Mouse (Mus musculus) left cerebral cortex, adult 2 months (tissue): ENCODE measurements at regions not wholly inside any gene's neighbourhood (a gene's known extent, or its start where the extent isn't known, plus 50 kb on each side); places are given as distances from the start of the nearest gene placed in this dataset.

ENCODE experiments used
- DNase-seq, 2 experiments: peaks; one replicate each; pipeline ENCODE4 v3.0.0; 2021 to 2022; ENCODE audit warnings: low spot score in 2 of 2, mixed read lengths in 1 of 2; ENCODE audit errors: extremely low spot score in 1 of 2
- H3K27ac ChIP-seq: fragments of 200-600 bp; 2 replicates; pipeline ENCODE4 v1.8.1; 2022
- H3K4me3 ChIP-seq: fragments of 200-600 bp; 2 replicates; pipeline ENCODE4 v1.8.1; 2022
- CTCF ChIP-seq: fragments of 200-600 bp; IDR thresholded peaks from 2 replicates; pipeline ENCODE4 v1.8.1; 2022; ENCODE audit warnings: antibody characterized with exemption, mild to moderate bottlenecking, moderate library complexity
- intact Hi-C: fragments of 180-260 bp; cut with DNase I; formaldehyde crosslinking; loops from one replicate; pipeline ENCODE4 v1.15.1; 2025

DNA sequence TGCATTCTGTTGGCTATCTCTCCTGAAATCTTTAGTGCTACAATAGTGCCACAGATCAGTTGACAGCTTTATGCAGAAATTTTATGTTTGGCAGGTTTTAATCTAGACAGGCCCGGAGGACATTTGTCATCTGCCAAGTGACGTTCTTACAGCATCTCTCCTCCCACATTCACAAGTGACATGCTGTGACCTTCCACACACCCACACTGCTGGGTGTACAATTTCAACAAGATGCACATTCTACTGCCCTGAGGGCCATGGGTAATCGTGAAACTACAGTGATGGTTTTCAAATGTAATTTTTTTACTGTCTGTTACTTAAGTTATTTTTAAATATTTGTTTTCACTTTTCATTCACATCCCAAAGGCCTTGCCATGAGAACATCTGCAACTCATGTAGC is 639.2 kb upstream of the Gm11114 start:
- intact Hi-C loops = no loop called here
- H3K27ac ChIP-seq = no peak overlapping the region
- DNase-seq = peak in 1 of 2 experiments; percentile 7
- no peak overlapping the region for H3K4me3 ChIP-seq
- TF ChIP-seq CTCF = no peak

GRCm38 (mm10) chr9:84678416-84678815 is 634.2 kb upstream of the Gm11114 start:
- no peak for DNase-seq
- Histone ChIP-seq H3K27ac (no peak overlapping the region), H3K4me3 (no peak overlapping the region)
- no peak for TF ChIP-seq CTCF
- intact Hi-C loops = no loop called here

DNA sequence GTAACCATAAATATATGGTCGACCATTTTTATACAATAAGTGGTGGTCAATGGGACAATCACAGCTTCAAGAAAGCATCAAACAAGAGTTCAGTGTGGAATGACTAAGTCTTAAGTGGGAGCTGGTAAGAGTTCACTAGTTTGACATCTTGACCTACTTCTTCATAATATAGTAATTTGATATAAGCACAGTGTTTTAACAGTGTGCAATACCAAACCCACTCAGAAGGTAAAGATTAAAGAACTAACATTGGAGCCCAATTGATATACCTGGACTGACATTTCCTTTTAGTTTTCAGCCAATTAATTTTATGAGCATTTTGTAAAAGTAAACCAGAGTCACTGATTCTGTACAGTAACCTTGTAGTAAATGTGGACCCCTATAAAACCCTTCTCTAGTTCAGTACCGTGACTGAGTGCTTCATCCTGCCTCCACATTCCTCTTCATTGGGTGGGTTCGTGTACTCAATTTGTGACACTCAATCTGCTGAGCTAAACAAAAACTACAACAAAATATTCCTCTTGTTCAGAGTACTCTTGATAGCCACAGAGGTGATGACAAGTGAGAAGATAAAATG is 593.9 kb upstream of the Gm11114 start:
- Histone ChIP-seq H3K4me3 (no peak overlapping the region), H3K27ac (no peak overlapping the region)
- intact Hi-C loops = no loop called here
- TF ChIP-seq CTCF = no peak
- no peak for DNase-seq

GRCm38 (mm10) chr9:84719396-84719795 is 593.2 kb upstream of the Gm11114 start:
- no peak overlapping the region for H3K27ac ChIP-seq
- no peak for TF ChIP-seq CTCF
- intact Hi-C loops = no loop called here
- H3K4me3 ChIP-seq = no peak overlapping the region
- DNase-seq = no peak

GRCm38 (mm10) chr9:84720454-84720853 is 592.1 kb upstream of the Gm11114 start:
- DNase-seq = no peak
- no peak overlapping the region for H3K27ac ChIP-seq
- intact Hi-C loops = no loop called here
- no peak for TF ChIP-seq CTCF
- H3K4me3 ChIP-seq = no peak overlapping the region

DNA sequence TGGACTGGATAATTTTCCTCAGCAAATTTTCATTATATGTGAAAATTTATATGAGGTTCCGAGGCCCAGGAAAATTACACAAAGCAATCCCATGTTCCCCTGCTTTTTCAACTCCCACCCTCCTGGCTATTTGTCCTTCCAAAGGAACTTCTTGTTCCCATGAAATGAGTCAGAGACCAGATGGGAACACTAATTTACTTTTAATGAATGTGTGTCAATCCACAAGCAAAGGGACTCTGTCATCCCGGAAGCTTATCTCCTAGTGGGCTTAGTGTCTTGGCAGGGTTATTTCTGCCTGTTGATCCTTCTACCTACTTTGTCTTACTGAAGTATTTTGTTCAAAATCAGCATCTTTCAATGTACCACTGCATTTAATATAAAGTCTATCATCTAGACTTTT is 573.3 kb upstream of the Gm11114 start:
- no peak for TF ChIP-seq CTCF
- no peak overlapping the region for H3K27ac ChIP-seq
- intact Hi-C loops = no loop called here
- no peak for DNase-seq
- H3K4me3 ChIP-seq = no peak overlapping the region

- DNase-seq = no peak
- H3K4me3 ChIP-seq = no peak overlapping the region
- intact Hi-C loops = no loop called here
- TF ChIP-seq CTCF = no peak
- no peak overlapping the region for H3K27ac ChIP-seq
Measured at GRCm38 (mm10) chr9:84740336-84740735, 572.2 kb upstream of the Gm11114 start.

DNA sequence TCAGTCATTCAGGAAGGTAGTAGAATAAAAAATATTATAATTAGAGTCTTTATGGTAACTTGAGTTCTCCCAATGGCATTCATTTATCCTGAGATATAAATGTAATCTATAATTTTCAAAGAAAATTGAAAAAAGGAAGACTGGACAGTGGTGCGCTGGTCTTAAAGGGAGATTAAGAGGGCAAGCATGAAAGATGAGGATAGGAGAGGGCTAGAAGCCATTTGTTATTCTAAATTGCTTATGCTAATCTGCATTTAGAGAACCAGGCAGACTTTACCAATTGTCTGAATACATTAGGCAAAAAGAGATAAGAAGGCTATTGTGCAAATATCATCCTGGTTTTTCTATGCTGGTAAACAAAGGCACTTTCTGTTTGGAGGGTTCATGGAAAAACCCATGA is 558.2 kb upstream of the Gm11114 start:
- TF ChIP-seq CTCF = no peak
- no peak overlapping the region for H3K27ac ChIP-seq
- intact Hi-C loops = no loop called here
- H3K4me3 ChIP-seq = no peak overlapping the region
- no peak for DNase-seq

- intact Hi-C loops = no loop called here
- H3K27ac ChIP-seq = no peak overlapping the region
- DNase-seq = no peak
- TF ChIP-seq CTCF = no peak
- no peak overlapping the region for H3K4me3 ChIP-seq
Measured at GRCm38 (mm10) chr9:84754828-84755227, 557.7 kb upstream of the Gm11114 start.

- Histone ChIP-seq H3K4me3 (no peak overlapping the region), H3K27ac (no peak overlapping the region)
- no peak for DNase-seq
- intact Hi-C loops = no loop called here
- TF ChIP-seq CTCF = no peak
Measured at GRCm38 (mm10) chr9:84774348-84774747, 538.2 kb upstream of the Gm11114 start.

DNA sequence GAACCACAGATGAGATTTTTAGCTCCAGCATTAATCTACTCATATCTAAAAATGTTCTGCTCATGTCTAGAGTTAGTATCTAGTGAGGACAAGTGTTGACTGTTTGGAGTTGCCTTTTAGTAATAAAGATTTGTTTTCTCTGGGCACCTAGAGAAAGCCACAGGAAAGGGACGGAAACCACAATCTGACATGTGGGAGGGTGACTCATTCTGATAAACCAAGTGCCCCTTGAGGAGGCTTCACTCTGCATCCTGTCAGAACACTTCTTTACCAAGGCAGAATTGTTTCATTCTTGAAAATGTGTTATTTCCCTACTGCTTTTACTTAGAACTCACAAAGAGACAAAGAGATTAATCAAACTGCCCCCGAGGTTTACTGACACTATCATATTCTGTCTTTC is 537.4 kb upstream of the Gm11114 start:
- H3K4me3 ChIP-seq = no peak overlapping the region
- intact Hi-C loops = no loop called here
- no peak for TF ChIP-seq CTCF
- DNase-seq = no peak
- H3K27ac ChIP-seq = no peak overlapping the region

DNA sequence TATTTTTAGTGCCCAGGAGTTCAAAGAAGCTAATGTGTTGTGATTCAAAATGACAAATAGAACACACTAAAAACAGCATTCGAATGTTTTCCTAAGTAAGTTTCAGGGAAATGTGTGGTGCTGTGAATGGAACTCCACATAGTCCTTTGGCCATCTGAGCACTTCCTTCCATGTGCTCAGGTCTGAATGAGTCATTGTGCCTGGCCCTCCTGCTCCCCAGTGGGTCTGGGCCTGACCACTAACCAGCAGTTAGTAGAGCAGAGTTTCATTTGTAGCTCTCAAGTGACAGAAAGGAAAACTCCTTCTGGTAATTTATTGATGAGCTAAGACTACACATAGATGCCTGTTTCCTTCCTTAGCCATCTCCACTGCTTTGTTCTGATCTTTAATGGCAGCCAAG is 533.4 kb upstream of the Gm11114 start:
- no peak for TF ChIP-seq CTCF
- no peak for DNase-seq
- intact Hi-C loops = no loop called here
- Histone ChIP-seq H3K4me3 (no peak overlapping the region), H3K27ac (no peak overlapping the region)

- no peak overlapping the region for H3K4me3 ChIP-seq
- no peak for DNase-seq
- intact Hi-C loops = no loop called here
- no peak for TF ChIP-seq CTCF
- H3K27ac ChIP-seq = no peak overlapping the region
Measured at GRCm38 (mm10) chr9:84825768-84826167, 486.8 kb upstream of the Gm11114 start.

DNA sequence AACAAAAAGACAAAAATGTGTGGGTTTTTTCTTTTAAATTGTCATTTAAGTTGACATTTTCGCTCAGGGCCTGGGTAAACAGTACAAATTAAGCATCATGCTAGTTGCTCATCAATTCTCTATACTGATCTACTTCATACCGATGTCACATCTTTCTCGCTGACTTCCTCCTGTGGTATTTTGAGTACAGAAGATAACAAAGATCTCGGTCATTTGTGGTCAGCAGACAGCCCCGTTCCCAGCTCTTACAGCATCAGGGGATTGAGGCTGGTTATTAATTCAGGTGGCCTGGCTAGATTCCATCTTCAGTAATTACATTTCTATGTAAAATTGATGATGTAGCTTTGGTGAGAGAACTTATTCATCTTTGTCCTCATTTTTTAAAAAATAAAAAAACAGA is 483.6 kb upstream of the Gm11114 start:
- Histone ChIP-seq H3K4me3 (no peak overlapping the region), H3K27ac (no peak overlapping the region)
- intact Hi-C loops = no loop called here
- no peak for TF ChIP-seq CTCF
- no peak for DNase-seq
